Mouse (Mus musculus): ENCODE measurements around the gene Paqr5. TPM values are rescaled to one million over a fixed set of nuclear protein-coding genes. Genes with fewer than 3 reads are reported as not detected.

The Paqr5 gene
- polyA plus RNA-seq, 1 experiment from 2014 or later: 0.24 TPM

DNA sequence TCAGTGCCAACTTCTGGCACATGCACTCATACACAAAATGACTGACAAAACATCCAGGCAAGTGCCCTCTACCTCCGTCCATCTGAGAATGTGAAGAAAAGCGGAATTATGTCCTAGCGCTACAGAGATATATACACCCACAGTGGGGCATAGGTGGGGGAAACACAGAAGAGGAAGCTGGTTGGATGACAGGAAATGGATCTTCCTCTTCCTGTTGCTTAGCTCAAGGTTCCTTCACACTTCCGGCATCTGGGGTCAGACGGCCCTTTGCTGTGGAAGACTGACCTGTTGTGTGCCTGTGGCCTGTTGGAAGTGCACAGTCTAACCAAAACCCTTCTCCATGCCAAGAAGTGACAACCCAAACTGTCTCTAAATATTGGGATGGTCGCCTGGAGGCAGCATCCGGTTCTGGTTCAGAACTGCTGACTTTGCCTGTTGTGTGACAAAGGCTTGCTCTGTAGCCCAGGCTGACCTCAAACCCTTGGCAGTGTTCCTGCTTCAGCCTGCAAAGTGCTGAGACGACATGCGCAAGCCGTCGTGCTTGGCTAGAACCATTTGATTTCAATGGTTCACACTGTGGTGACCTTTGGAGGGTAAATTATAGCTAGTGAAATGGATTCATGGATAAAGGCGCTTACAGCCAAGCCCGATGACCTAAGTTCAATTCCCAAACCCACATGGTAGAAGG lies 49.3 kb downstream of the Paqr5 start:
- H3K36me3 ChIP-seq: no peaks in the 10 kb centered on the region
- H3K4me1 ChIP-seq: peaks cover 11% of the 10 kb centered on the region; the same call in 1 of the 2 replicates
- H3K9me3 ChIP-seq (replicated peaks): no peaks in the 10 kb centered on the region
- WGBS: 88% methylated on average over 13 of the region's 13 CpGs
- no peak overlapping the region for H3K9ac ChIP-seq (replicated peaks)
- no peak for ATAC-seq (ENCODE audit: low FRiP score)
- no peaks in the 10 kb centered on the region for H3K27me3 ChIP-seq (replicated peaks)
- no peak overlapping the region for H3K4me2 ChIP-seq
- H3K4me3 ChIP-seq (replicated peaks): no peak overlapping the region
- H3K27ac ChIP-seq (replicated peaks): no peak overlapping the region

DNA sequence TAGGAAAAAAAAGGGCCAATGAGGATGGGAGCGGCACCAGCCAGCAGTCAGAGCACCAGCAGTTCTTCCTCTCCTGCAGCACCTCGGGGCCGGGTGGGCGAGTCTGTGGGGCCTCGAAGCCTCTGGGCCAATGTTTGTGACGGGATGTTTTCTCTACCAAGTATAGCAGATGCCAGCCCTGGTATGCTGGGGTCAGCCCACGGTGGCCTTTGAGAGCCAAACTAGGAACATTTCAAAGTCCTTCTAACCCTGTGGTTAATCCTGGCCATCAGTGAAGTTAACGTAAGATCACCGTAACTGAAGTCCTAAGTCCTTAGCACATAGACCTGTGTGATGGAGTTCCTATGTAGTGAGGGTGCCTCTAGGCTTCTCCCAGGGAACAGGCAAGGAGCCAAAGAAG lies 54.6 kb downstream of the Paqr5 start:
- ATAC-seq (ENCODE audit: low FRiP score): no peak
- WGBS: 48% methylated on average over 9 of the region's 9 CpGs
- H3K4me2 ChIP-seq: no peak overlapping the region

DNA sequence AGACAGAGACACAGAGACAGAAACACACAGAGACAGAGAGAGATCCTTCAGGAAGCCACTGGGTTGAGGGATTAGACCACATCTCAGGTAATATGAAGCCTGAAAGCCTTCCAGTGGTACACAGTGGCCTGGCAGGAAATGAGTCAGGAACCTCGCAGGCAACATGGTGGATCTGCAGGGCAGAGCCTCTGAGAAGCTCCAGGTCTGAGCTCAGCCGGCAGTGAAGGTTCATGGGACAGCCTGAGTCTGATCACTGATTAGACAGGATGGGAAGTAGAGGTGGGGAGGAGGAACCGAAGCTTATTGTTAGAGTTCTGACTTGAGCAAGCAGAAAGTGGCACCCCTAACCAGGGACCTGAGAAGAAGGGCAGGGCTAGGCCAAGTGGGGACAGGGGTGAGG lies 55.6 kb downstream of the Paqr5 start:
- no peaks in the 10 kb centered on the region for H3K9me3 ChIP-seq (replicated peaks)
- no peak overlapping the region for H3K4me2 ChIP-seq
- 0 out of 2 replicates have a peak, but pooled peaks cover 5% of the 10 kb centered on the region for H3K4me1 ChIP-seq
- no peak overlapping the region for H3K4me3 ChIP-seq (replicated peaks)
- WGBS: 84% methylated on average over 3 of the region's 3 CpGs
- H3K27ac ChIP-seq (replicated peaks): no peak overlapping the region
- no peak for ATAC-seq (ENCODE audit: low FRiP score)
- H3K9ac ChIP-seq (replicated peaks): no peak overlapping the region
- H3K36me3 ChIP-seq: no peaks in the 10 kb centered on the region
- H3K27me3 ChIP-seq (replicated peaks): no peaks in the 10 kb centered on the region

More for the DNA sequence above, 54.6 kb downstream of the Paqr5 start:
- Histone ChIP-seq H3K9ac (replicated peaks) (no peak overlapping the region), H3K27ac (replicated peaks) (no peak overlapping the region), H3K9me3 (replicated peaks) (no peaks in the 10 kb centered on the region), H3K27me3 (replicated peaks) (no peaks in the 10 kb centered on the region), H3K4me3 (replicated peaks) (no peak overlapping the region), H3K4me1 (0 out of 2 replicates have a peak, but pooled peaks cover 4% of the 10 kb centered on the region), H3K36me3 (no peaks in the 10 kb centered on the region)

DNA sequence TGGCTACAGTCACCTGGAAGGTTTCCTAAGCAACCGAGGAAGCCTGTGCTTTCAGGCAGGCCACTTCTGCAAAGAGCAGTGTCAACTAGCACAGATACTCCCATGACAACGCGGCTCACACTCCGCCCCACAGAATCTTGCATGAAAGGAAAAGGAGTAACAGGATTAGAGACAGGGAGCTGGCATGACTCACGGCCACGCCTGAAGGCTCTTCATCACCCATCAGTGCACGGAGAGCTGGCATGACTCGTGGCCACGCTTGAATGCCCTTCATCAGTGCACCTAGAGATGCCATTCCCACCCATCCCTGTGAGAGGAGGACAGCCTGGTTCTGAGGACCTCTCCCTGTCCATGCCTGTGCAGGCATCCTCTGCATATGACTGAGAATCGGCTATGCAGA lies 59.3 kb downstream of the Paqr5 start:
- no peaks in the 10 kb centered on the region for H3K9me3 ChIP-seq (replicated peaks)
- no peaks in the 10 kb centered on the region for H3K36me3 ChIP-seq
- ATAC-seq (ENCODE audit: low FRiP score): no peak
- no peak overlapping the region for H3K27ac ChIP-seq (replicated peaks)
- no peak overlapping the region for H3K4me3 ChIP-seq (replicated peaks)
- 83% methylated on average over 10 of the region's 10 CpGs for WGBS
- H3K9ac ChIP-seq (replicated peaks): no peak overlapping the region
- 0 out of 2 replicates have a peak, but pooled peaks cover 11% of the 10 kb centered on the region for H3K4me1 ChIP-seq
- no peak overlapping the region for H3K4me2 ChIP-seq
- no peaks in the 10 kb centered on the region for H3K27me3 ChIP-seq (replicated peaks)

DNA sequence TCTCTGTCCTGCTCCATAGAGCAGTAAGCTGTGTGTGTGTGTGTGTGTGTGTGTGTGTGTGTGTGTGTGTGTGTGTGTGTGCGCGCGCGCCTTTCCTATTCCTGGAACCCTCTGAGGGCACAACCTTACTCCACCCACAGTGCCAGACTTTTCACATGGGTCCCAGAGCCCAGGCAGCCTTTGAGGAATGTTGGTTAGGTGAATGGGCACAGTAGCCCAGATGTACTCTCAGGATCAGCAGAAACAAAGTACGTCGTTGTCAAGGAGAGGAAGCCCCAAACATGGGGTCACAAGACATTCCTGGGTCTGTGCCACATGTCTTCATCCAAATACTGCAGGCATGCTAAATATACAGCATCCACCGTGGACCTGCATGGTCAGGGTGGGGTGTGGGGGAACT lies 60.7 kb downstream of the Paqr5 start:
- H3K4me2 ChIP-seq: no peak overlapping the region
- H3K27me3 ChIP-seq (replicated peaks): no peaks in the 10 kb centered on the region
- H3K4me3 ChIP-seq (replicated peaks): no peak overlapping the region
- 88% methylated on average over 7 of the region's 7 CpGs for WGBS
- H3K36me3 ChIP-seq: no peaks in the 10 kb centered on the region
- no peak overlapping the region for H3K9ac ChIP-seq (replicated peaks)
- ATAC-seq (ENCODE audit: low FRiP score): no peak
- no peaks in the 10 kb centered on the region for H3K9me3 ChIP-seq (replicated peaks)
- 0 out of 2 replicates have a peak, but pooled peaks cover 7% of the 10 kb centered on the region for H3K4me1 ChIP-seq
- no peak overlapping the region for H3K27ac ChIP-seq (replicated peaks)

DNA sequence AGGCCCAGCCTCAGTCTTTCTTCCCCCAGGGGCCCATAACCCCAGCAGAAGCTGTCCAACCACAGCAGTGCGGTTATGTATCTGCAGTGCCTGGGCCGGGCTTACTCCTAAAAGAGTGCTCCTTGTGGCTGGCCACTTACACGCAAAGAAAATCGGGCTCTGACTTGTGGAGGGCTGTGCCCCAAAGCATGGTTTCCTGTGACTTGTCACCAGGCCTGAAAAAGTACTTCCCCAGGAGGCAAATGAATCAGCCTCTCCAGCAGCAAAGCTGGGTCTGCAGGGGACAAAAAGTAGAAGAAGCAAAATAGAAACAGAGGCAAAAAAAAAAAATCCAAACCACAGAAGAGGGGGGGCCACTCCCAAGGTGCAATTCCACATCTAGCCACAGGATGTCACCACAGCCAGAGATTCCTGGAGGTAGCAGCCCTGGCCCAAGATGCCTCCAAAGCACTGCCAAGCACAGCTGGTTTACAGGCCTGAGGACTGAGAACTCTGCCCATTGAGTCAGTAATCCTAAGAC lies 61.2 kb downstream of the Paqr5 start:
- 0 out of 2 replicates have a peak overlapping the region, but pooled peaks have one; percentile 19 for H3K27ac ChIP-seq (replicated peaks)
- H3K36me3 ChIP-seq: no peaks in the 10 kb centered on the region
- no peak overlapping the region for H3K9ac ChIP-seq (replicated peaks)
- no peak overlapping the region for H3K4me2 ChIP-seq
- WGBS: 38% methylated on average over 4 of the region's 4 CpGs
- 0 out of 2 replicates have a peak, but pooled peaks cover 7% of the 10 kb centered on the region for H3K4me1 ChIP-seq
- H3K4me3 ChIP-seq (replicated peaks): no peak overlapping the region
- H3K9me3 ChIP-seq (replicated peaks): no peaks in the 10 kb centered on the region
- H3K27me3 ChIP-seq (replicated peaks): no peaks in the 10 kb centered on the region
- ATAC-seq (ENCODE audit: low FRiP score): peak; percentile 63; the same call in 1 of the 2 replicates

DNA sequence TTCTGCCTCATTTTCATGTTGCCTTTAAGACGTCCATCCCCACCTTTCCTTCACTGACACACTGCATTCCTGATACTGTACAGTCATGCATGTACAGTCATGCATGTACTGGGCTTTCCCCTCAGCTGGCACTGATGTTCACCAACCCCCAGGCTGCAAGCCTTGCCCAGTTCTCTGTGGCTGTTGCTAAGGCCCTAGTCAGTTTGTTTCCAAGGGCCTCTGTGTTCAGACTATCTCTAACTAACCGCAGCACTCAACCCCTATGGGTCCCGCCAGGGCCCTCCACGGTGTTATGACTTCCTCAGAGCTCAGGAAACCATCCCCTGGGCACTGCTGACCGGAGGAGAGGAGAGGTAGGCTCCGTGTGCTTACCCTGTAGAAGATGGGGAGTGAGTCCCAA lies 63.3 kb downstream of the Paqr5 start:
- Histone ChIP-seq H3K4me1 (0 out of 2 replicates have a peak, but pooled peaks cover 7% of the 10 kb centered on the region), H3K9ac (replicated peaks) (no peak overlapping the region), H3K4me2 (no peak overlapping the region), H3K27me3 (replicated peaks) (no peaks in the 10 kb centered on the region), H3K36me3 (no peaks in the 10 kb centered on the region), H3K27ac (replicated peaks) (no peak overlapping the region), H3K9me3 (replicated peaks) (no peaks in the 10 kb centered on the region), H3K4me3 (replicated peaks) (no peak overlapping the region)
- WGBS: 74% methylated on average over 6 of the region's 6 CpGs
- ATAC-seq (ENCODE audit: low FRiP score): no peak

DNA sequence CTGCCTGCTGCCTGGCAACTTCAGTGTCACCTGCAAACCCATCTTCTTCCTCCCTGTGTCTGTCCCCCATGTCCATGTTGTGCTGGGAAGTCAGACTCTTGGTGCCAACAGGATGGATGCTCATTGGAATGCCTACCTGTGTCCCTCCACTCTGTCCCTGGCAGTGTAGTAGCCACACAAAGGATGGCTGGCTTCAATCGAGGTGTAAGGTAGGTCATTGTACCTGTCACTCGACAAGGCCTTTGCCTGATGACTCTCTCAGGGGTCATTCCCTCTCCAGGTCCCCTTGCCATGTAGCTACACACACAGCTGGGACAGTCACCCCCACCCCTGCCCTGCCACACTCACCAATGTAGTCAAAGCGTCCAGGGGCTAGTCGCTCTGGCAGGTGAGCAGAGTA lies 65.5 kb downstream of the Paqr5 start:
- Histone ChIP-seq H3K9ac (replicated peaks) (no peak overlapping the region), H3K4me3 (replicated peaks) (no peak overlapping the region), H3K36me3 (no peaks in the 10 kb centered on the region), H3K9me3 (replicated peaks) (no peaks in the 10 kb centered on the region), H3K27me3 (replicated peaks) (no peaks in the 10 kb centered on the region), H3K4me1 (0 out of 2 replicates have a peak, but pooled peaks cover 7% of the 10 kb centered on the region), H3K27ac (replicated peaks) (no peak overlapping the region), H3K4me2 (no peak overlapping the region)
- 87% methylated on average over 4 of the region's 4 CpGs for WGBS
- no peak for ATAC-seq (ENCODE audit: low FRiP score)

DNA sequence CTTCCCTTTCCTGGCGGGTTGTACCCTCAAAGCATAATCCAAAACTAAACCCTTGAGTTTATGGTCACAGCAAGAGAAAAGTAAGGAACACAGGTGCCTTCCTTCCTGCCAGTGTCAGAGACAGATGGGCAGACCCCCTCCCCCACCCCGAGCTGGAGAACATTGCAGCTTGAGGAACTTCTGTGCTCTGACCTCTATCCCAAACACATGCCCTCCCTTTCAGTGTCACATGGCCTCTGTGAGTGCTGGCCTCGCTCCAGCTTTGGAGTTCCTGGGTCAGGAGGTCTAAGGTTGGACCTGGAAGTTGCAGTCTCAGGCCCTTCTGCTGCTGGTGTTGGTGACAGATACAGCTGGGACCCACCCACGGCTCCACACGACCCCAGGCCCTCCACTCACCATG lies 65.9 kb downstream of the Paqr5 start:
- no peaks in the 10 kb centered on the region for H3K27me3 ChIP-seq (replicated peaks)
- no peak for ATAC-seq (ENCODE audit: low FRiP score)
- no peak overlapping the region for H3K27ac ChIP-seq (replicated peaks)
- H3K4me3 ChIP-seq (replicated peaks): no peak overlapping the region
- no peaks in the 10 kb centered on the region for H3K9me3 ChIP-seq (replicated peaks)
- H3K9ac ChIP-seq (replicated peaks): no peak overlapping the region
- 76% methylated on average over 5 of the region's 5 CpGs for whole genome bisulfite sequencing
- no peak overlapping the region for H3K4me2 ChIP-seq
- H3K4me1 ChIP-seq: 0 out of 2 replicates have a peak, but pooled peaks cover 3% of the 10 kb centered on the region
- no peaks in the 10 kb centered on the region for H3K36me3 ChIP-seq

DNA sequence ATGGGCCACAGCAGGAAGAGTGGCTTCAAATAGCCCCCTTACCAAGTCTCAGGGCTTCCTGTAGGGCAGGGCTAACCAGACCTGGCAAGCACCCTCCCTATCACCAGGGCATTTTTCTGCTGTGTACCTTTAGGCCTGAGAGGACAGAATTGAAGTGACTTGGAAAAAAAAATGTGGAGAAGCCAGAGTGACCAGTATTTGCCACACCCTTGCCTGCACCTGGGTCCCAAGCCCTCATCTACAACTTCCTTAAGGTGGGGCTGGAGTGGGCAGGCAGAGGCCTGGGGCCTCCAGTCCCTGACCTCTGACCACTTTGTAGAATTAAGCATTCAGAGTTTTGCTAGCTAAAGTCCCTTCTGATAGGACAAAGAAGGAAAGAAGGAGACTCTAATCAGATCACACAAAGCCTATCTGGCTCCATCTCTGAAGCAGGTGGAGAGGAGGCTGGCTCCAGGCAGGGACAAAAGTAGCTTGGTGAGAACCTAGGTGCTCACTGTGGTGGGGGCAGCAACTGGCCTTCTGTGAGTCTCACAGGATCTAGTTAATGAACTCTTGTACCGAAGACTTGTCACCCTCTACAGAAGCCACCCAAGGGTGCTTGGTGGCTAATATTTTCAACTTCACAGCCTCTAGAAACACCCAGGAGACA lies 66.6 kb downstream of the Paqr5 start:
- Histone ChIP-seq H3K9ac (replicated peaks) (no peak overlapping the region), H3K4me2 (no peak overlapping the region)

DNA sequence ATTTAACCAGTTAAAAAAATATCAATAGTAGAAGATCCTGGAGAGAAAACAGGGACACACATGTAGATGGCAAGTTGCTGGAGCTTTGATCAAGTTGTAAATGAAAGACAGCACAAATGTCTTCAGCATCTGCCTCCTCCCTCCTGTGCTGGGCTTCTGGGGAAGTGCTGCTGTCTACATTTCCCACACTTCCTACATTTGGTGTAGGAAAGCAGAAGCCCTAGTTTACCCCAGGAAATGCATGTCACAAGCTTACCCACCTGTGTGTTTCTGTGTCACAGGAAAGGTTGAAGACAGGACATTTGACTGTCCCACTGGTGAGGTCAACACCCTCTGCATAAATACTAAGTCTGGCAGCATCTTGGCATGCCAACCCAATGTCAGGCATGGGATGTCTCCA lies 71.9 kb downstream of the Paqr5 start:
- Histone ChIP-seq H3K9ac (replicated peaks) (no peak overlapping the region), H3K4me1 (peaks cover 6% of the 10 kb centered on the region; the same call in 1 of the 2 replicates), H3K9me3 (replicated peaks) (no peaks in the 10 kb centered on the region), H3K27me3 (replicated peaks) (no peaks in the 10 kb centered on the region), H3K4me2 (no peak overlapping the region), H3K36me3 (no peaks in the 10 kb centered on the region), H3K4me3 (replicated peaks) (no peak overlapping the region), H3K27ac (replicated peaks) (no peak overlapping the region)
- no peak for ATAC-seq (ENCODE audit: low FRiP score)

More for the DNA sequence above, 66.6 kb downstream of the Paqr5 start:
- 100% methylated on average over 1 of the region's 1 CpGs for WGBS
- Histone ChIP-seq H3K4me1 (0 out of 2 replicates have a peak, but pooled peaks cover 2% of the 10 kb centered on the region), H3K27me3 (replicated peaks) (no peaks in the 10 kb centered on the region), H3K27ac (replicated peaks) (no peak overlapping the region), H3K4me3 (replicated peaks) (no peak overlapping the region), H3K9me3 (replicated peaks) (no peaks in the 10 kb centered on the region), H3K36me3 (no peaks in the 10 kb centered on the region)
- no peak for ATAC-seq (ENCODE audit: low FRiP score)

DNA sequence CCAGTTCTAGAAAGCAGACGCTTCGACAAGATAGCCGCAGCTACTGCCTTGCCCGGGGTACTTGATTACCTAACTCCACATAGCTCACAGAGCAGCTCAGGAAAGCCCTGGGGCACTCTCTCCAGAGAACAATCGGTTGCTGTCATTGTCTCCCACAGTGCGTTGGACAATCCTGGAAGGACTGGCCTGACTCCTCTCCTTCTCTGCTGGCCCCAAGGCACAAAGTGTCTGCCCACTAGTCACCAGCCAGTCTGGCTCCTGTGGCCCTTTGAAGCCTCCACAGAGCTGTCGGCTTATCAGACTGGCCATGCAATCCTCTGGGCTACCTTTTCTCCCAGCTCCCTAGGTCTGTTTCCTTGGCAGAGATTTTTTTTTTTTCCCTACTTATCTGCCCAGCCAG lies 74.4 kb downstream of the Paqr5 start:
- Histone ChIP-seq H3K9ac (replicated peaks) (no peak overlapping the region), H3K4me2 (no peak overlapping the region), H3K36me3 (no peaks in the 10 kb centered on the region), H3K27me3 (replicated peaks) (no peaks in the 10 kb centered on the region), H3K4me1 (peaks cover 13% of the 10 kb centered on the region), H3K27ac (replicated peaks) (0 out of 2 replicates have a peak overlapping the region, but pooled peaks have one; percentile 5), H3K9me3 (replicated peaks) (no peaks in the 10 kb centered on the region), H3K4me3 (replicated peaks) (no peak overlapping the region)
- WGBS: 49% methylated on average over 7 of the region's 7 CpGs
- no peak for ATAC-seq (ENCODE audit: low FRiP score)
